In the genomic region with DNA sequence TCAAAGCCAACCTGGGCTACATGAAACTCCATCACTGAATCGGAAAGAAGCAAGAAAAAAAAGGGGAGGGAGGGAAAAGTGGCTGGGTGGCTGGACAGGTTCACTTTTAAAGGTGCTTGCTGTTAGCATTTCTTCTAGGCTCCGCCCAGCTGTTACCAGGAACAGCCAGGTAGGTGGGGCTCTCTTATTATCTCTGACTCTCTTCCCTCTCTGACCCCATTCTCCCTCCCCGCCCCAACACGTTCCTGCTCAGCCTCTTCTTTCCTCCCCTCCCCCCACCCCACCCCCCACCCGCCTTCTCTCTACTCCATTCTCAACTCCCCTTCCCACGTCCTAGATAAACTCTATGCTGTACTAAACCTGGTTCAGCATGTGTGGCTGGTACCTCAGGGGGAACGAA, we compare ENCODE assay signal across 34 mouse cellular contexts. TPM values are rescaled to one million over a fixed set of nuclear protein-coding genes. Genes with fewer than 3 reads are reported as not detected.
A peak's percentile ranks its signal among the peaks of the same experiment; 100 is the strongest.
DNase-seq lines count a peak whose midpoint lies in the region; ATAC-seq lines count a peak whose summit lies in the region.
"Had no signal": no experiment of that assay in that cellular context is flagged by ENCODE, and none has a peak within 500 bp of the region (broad histone marks: within the 10 kb centered on the region; RNA-seq: fewer than 3 reads in every experiment).

No protein-coding gene starts in this region.

- H3K4me3 ChIP-seq in liver, embryonic 11.5 days (ENCODE audit: low read depth, low read length), result no peak overlapping the region
- H3K4me3 ChIP-seq in forebrain, embryonic 15.5 days, result no peak overlapping the region
- H3K4me3 ChIP-seq: forebrain, embryonic 10.5 days; gastrocnemius, adult 2 months; heart, embryonic 15.5 days; limb, embryonic 13.5 days; liver, embryonic 15.5 days; neural tube, embryonic 13.5 days had no signal

- peak; percentile 81 for DNase-seq in ES-CJ7 (ENCODE audit: low read depth, low spot score)
- DNase-seq in c-Kit-positive CD71-positive TER-119-negative erythroid progenitor cells, embryonic 14.5 days (ENCODE audit: low read depth), result peak; percentile 34
- DNase-seq in liver, embryonic 11.5 days (ENCODE audit: low spot score), result no peak
- DNase-seq in yolk sac, embryonic 10.5 days (ENCODE audit: low spot score), result peak; percentile 79
- DNase-seq in adrenal gland, adult 18-20 months (ENCODE audit: low spot score in 2 of 2), result no peak
- DNase-seq in adrenal gland, postnatal 4 days (ENCODE audit: low spot score in 2 of 2), result no peak
- DNase-seq: adrenal gland, postnatal 10 days; cerebellum, adult 9-11 months; gastrocnemius, adult 2 months; heart, postnatal 4 days; kidney, postnatal 4 days; layer of hippocampus, adult 9-11 months; lung, postnatal 4 days; midbrain, embryonic 14.5 days; retina, postnatal 1 day; right cerebral cortex, postnatal 25 days; thymus, adult 2 months had no signal

- peaks cover 43% of the 10 kb centered on the region for H3K27me3 ChIP-seq in liver, embryonic 11.5 days (replicated peaks; ENCODE audit: control insufficient read depth, insufficient read depth, low read length)
- peaks cover 51% of the 10 kb centered on the region for H3K27me3 ChIP-seq in forebrain, embryonic 15.5 days

- no peak for ATAC-seq in liver, embryonic 11.5 days (replicated peaks; ENCODE audit: low FRiP score)
- ATAC-seq in forebrain, embryonic 15.5 days (replicated peaks), result no peak
- ATAC-seq: inflammation-experienced regulatory T-cells, adult 6 months had no signal

- H3K36me3 ChIP-seq in liver, embryonic 11.5 days (ENCODE audit: control insufficient read depth, insufficient read depth, low read length), result no peaks in the 10 kb centered on the region
- no peaks in the 10 kb centered on the region for H3K36me3 ChIP-seq in forebrain, embryonic 15.5 days
- H3K36me3 ChIP-seq: forebrain, embryonic 10.5 days; heart, embryonic 15.5 days; limb, embryonic 13.5 days; liver, embryonic 15.5 days; neural tube, embryonic 13.5 days had no signal

- no peaks in the 10 kb centered on the region for H3K9me3 ChIP-seq in liver, embryonic 11.5 days (ENCODE audit: control insufficient read depth, low read length)
- H3K9me3 ChIP-seq in forebrain, embryonic 15.5 days, result no peaks in the 10 kb centered on the region
- H3K9me3 ChIP-seq: forebrain, embryonic 10.5 days; heart, embryonic 15.5 days; limb, embryonic 13.5 days; liver, embryonic 15.5 days; neural tube, embryonic 13.5 days had no signal

- 28% methylated on average over 7 of the region's 7 CpGs for WGBS in liver, embryonic 11.5 days
- WGBS in forebrain, embryonic 15.5 days, result 21% methylated on average over 6 of the region's 7 CpGs

- no peak overlapping the region for H3K9ac ChIP-seq in liver, embryonic 11.5 days (ENCODE audit: low read depth, low read length)
- no peak overlapping the region for H3K9ac ChIP-seq in forebrain, embryonic 15.5 days (replicated peaks)
- H3K9ac ChIP-seq: heart, embryonic 15.5 days; hindbrain, embryonic 14.5 days; limb, embryonic 13.5 days; liver, embryonic 15.5 days; neural tube, embryonic 13.5 days had no signal

- peaks cover 6% of the 10 kb centered on the region for H3K4me1 ChIP-seq in liver, embryonic 11.5 days (replicated peaks; ENCODE audit: control insufficient read depth, insufficient read depth, low read length)
- peaks cover 19% of the 10 kb centered on the region for H3K4me1 ChIP-seq in forebrain, embryonic 15.5 days

- H3K27ac ChIP-seq in liver, embryonic 11.5 days (ENCODE audit: low read depth, low read length), result no peak overlapping the region
- H3K27ac ChIP-seq in forebrain, embryonic 15.5 days (replicated peaks), result no peak overlapping the region
- H3K27ac ChIP-seq: forebrain, embryonic 10.5 days; gastrocnemius, adult 2 months; heart, embryonic 15.5 days; hindbrain, embryonic 14.5 days; limb, embryonic 13.5 days; liver, embryonic 15.5 days; neural tube, embryonic 13.5 days had no signal

- 0 out of 2 replicates have a peak overlapping the region, but pooled peaks have one; percentile 5 for H3K4me2 ChIP-seq in liver, embryonic 11.5 days
- H3K4me2 ChIP-seq in forebrain, embryonic 15.5 days (replicated peaks), result no peak overlapping the region
- H3K4me2 ChIP-seq: heart, embryonic 15.5 days; hindbrain, embryonic 14.5 days; limb, embryonic 13.5 days; liver, embryonic 15.5 days; neural tube, embryonic 13.5 days had no signal

RNA-seq across cellular contexts. Expression of gene B4galnt2, which starts 3.1 kb away (rescaled TPM):
- polyA plus RNA-seq in liver, embryonic 11.5 days (2014; fragmentation: Nextera tagmentation; extraction: Ambion mirVana), result 0.34 and 0.51 TPM in 2 replicates
- not detected in 2 replicates for polyA plus RNA-seq in forebrain, embryonic 15.5 days (2015; fragmentation: Nextera tagmentation; extraction: Ambion mirVana)
- total RNA-seq in adrenal gland, adult 18-20 months (2021), result not detected
- under 1 TPM in 1 of 2 experiments, not detected in 1; 0.28 TPM for total RNA-seq in adrenal gland, postnatal 4 days (2021)
- total RNA-seq: adrenal gland, postnatal 10 days; gastrocnemius, adult 2 months; gastrocnemius, postnatal 4 days; heart, adult 8-10 months; heart, postnatal 4 days; left cerebral cortex, adult 18-20 months; left cerebral cortex, postnatal 25 days; megakaryocyte-erythroid progenitor cell, adult 5-6 weeks had no signal
- polyA plus RNA-seq: cortical plate, adult 2 months; embryonic facial prominence, embryonic 11.5 days; forebrain, embryonic 10.5 days; frontal cortex, adult 2 months; hindbrain, embryonic 14.5 days; midbrain, embryonic 14.5 days; neural tube, embryonic 13.5 days; spleen, adult 2 months; thymus, adult 2 months had no signal

Comparison
In these comparisons a context has a peak if more than half of its experiments do, and no peak if none do; other contexts are left out.
1. DNase-seq: peak in ES-CJ7 (single experiment), c-Kit-positive CD71-positive TER-119-negative erythroid progenitor cells, embryonic 14.5 days (single experiment) and yolk sac, embryonic 10.5 days (single experiment); none in liver, embryonic 11.5 days (single experiment), adrenal gland, adult 18-20 months (0 of 2) and adrenal gland, postnatal 4 days (0 of 2).